Mouse (Mus musculus) brain, adult 2 months (tissue): Measurements from ENCODE around the gene Mrpl18.
"Not testable (repeated sequence)": the region's sequence is repeated elsewhere in the genome, so short reads cannot be mapped to it uniquely, and the experiment has no call there.

Source experiments
- DNase-seq: peaks from one replicate; pipeline ENCODE4 v3.0.0; 2011; ENCODE audit warnings: low read depth, low spot score

The Mrpl18 gene

GRCm38 (mm10) chr17:12915881-12916583, at the start of gene Mrpl18:
TSS of gene Mrpl18 (minus strand) at chr17:12916345.
- DNase-seq, result peak; percentile 100

- DNase-seq, result no peak
Observed at GRCm38 (mm10) chr17:12963476-12963875, 47.3 kb upstream of the Mrpl18 start.

- peak; percentile 97 for DNase-seq
Observed at GRCm38 (mm10) chr17:12960331-12960873, 44.3 kb upstream of the Mrpl18 start, which contains the start of gene Acat2. TSS of gene Acat2 (minus strand) at chr17:12960747.

GRCm38 (mm10) chr17:12959377-12959776, 43.2 kb upstream of the Mrpl18 start:
- DNase-seq, result not testable (repeated sequence)

- no peak for DNase-seq
Observed at GRCm38 (mm10) chr17:12956664-12957063, 40.5 kb upstream of the Mrpl18 start.

GRCm38 (mm10) chr17:12949669-12950068, 33.5 kb upstream of the Mrpl18 start:
- DNase-seq, result no peak

- DNase-seq, result no peak
Observed at GRCm38 (mm10) chr17:12942459-12943162, 26.5 kb upstream of the Mrpl18 start.

- DNase-seq, result no peak
Observed at GRCm38 (mm10) chr17:12941543-12942260, 25.6 kb upstream of the Mrpl18 start.

- DNase-seq, result peak; percentile 66
Observed at GRCm38 (mm10) chr17:12940151-12940805, 24.1 kb upstream of the Mrpl18 start, which contains the start of gene Acat3. TSS of gene Acat3 (minus strand) at chr17:12940600.

GRCm38 (mm10) chr17:12939377-12940148, 23.4 kb upstream of the Mrpl18 start:
- not testable (repeated sequence) for DNase-seq

GRCm38 (mm10) chr17:12938077-12938476, 21.9 kb upstream of the Mrpl18 start:
- DNase-seq, result peak; percentile 14

- no peak for DNase-seq
Observed at GRCm38 (mm10) chr17:12937412-12937970, 21.3 kb upstream of the Mrpl18 start.

GRCm38 (mm10) chr17:12935719-12936118, 19.6 kb upstream of the Mrpl18 start:
- no peak for DNase-seq

GRCm38 (mm10) chr17:12931576-12931975, 15.4 kb upstream of the Mrpl18 start:
- not testable (repeated sequence) for DNase-seq

GRCm38 (mm10) chr17:12925703-12926180, 9.6 kb upstream of the Mrpl18 start:
- no peak for DNase-seq

GRCm38 (mm10) chr17:12925001-12925400, 8.9 kb upstream of the Mrpl18 start:
- no peak for DNase-seq

- no peak for DNase-seq
Observed at GRCm38 (mm10) chr17:12921073-12921472, 4.9 kb upstream of the Mrpl18 start.

- DNase-seq, result peak; percentile 55
Observed at GRCm38 (mm10) chr17:12916588-12917380, 639 bp upstream of the Mrpl18 start.

- peak; percentile 25 for DNase-seq
Observed at GRCm38 (mm10) chr17:12915488-12915880, 661 bp downstream of the Mrpl18 start, which contains the start of gene Tcp1. TSS of gene Tcp1 (plus strand) at chr17:12915701.
